Mouse (Mus musculus) heart, adult 11 months (tissue): ENCODE measurements around the gene Itpkb.

ENCODE experiments used
- DNase-seq: peaks from one replicate; pipeline ENCODE4 v3.0.0; 2022

The Itpkb gene

GRCm38 (mm10) chr1:180422076-180422828 lies 92.0 kb downstream of the Itpkb start:
- DNase-seq: peak; percentile 98

GRCm38 (mm10) chr1:180423008-180423639 lies 92.8 kb downstream of the Itpkb start:
- peak; percentile 96 for DNase-seq

- DNase-seq: peak; percentile 92
Measured at GRCm38 (mm10) chr1:180423931-180424330, 93.6 kb downstream of the Itpkb start.

- DNase-seq: peak; percentile 86
Measured at GRCm38 (mm10) chr1:180426405-180426804, 96.1 kb downstream of the Itpkb start.

GRCm38 (mm10) chr1:180427685-180428084 lies 97.4 kb downstream of the Itpkb start:
- peak; percentile 94 for DNase-seq

GRCm38 (mm10) chr1:180428101-180428712 lies 97.9 kb downstream of the Itpkb start:
- DNase-seq: peak; percentile 96

- peak; percentile 93 for DNase-seq
Measured at GRCm38 (mm10) chr1:180428871-180429270, 98.6 kb downstream of the Itpkb start.

- peak; percentile 87 for DNase-seq
Measured at GRCm38 (mm10) chr1:180429819-180430218, 99.5 kb downstream of the Itpkb start.

- DNase-seq: peak; percentile 91
Measured at GRCm38 (mm10) chr1:180431833-180432232, 101.5 kb downstream of the Itpkb start.

- peak; percentile 87 for DNase-seq
Measured at GRCm38 (mm10) chr1:180433098-180433538, 102.8 kb downstream of the Itpkb start.

GRCm38 (mm10) chr1:180433796-180434566 lies 103.7 kb downstream of the Itpkb start:
- peak; percentile 95 for DNase-seq

GRCm38 (mm10) chr1:180434925-180435324 lies 104.6 kb downstream of the Itpkb start:
- DNase-seq: peak; percentile 87

- DNase-seq: no peak
Measured at GRCm38 (mm10) chr1:180439496-180439895, 109.2 kb downstream of the Itpkb start.

- DNase-seq: no peak
Measured at GRCm38 (mm10) chr1:180444411-180444810, 114.1 kb downstream of the Itpkb start.

GRCm38 (mm10) chr1:180449641-180450040 lies 119.4 kb downstream of the Itpkb start:
- no peak for DNase-seq

GRCm38 (mm10) chr1:180458274-180458673 lies 128.0 kb downstream of the Itpkb start:
- peak; percentile 93 for DNase-seq

- DNase-seq: peak; percentile 91
Measured at GRCm38 (mm10) chr1:180458680-180459079, 128.4 kb downstream of the Itpkb start.

GRCm38 (mm10) chr1:180460721-180461120 lies 130.4 kb downstream of the Itpkb start:
- DNase-seq: no peak

- peak; percentile 95 for DNase-seq
Measured at GRCm38 (mm10) chr1:180462396-180462795, 132.1 kb downstream of the Itpkb start.

- DNase-seq: no peak
Measured at GRCm38 (mm10) chr1:180462983-180463475, 132.7 kb downstream of the Itpkb start.

- DNase-seq: no peak
Measured at GRCm38 (mm10) chr1:180464357-180464756, 134.1 kb downstream of the Itpkb start.

- DNase-seq: no peak
Measured at GRCm38 (mm10) chr1:180465620-180466019, 135.3 kb downstream of the Itpkb start.

GRCm38 (mm10) chr1:180468004-180468403 lies 137.7 kb downstream of the Itpkb start:
- DNase-seq: peak; percentile 91
